Mouse (Mus musculus) hindbrain, postnatal 0 days (tissue): ENCODE measurements at regions not wholly inside any gene's neighbourhood (a gene's known extent, or its start where the extent isn't known, plus 50 kb on each side); places are given as distances from the start of the nearest gene placed in this dataset.

ENCODE experiments used
- ATAC-seq: fragments of 200-750 bp; cut with Nextera tagmentation; 2 replicates; pipeline ENCODE4 v1.8.0; 2017; ENCODE audit warnings: mild to moderate bottlenecking, moderate TSS enrichment, moderate library complexity
- DNase-seq: peaks from one replicate; pipeline ENCODE4 v3.0.0-alpha.2; 2015; ENCODE audit warnings: low spot score
- H3K27ac ChIP-seq: fragments of 300-500 bp; sonication (generic); 2 replicates; pipeline ENCODE4 v1.5.1; 2014; ENCODE audit warnings: mild to moderate bottlenecking
- H3K27me3 ChIP-seq: fragments of 300-500 bp; sonication (generic); 2 replicates; pipeline ENCODE4 v1.6.1; 2014; ENCODE audit warnings: low read length, mixed read lengths; ENCODE audit not compliant: insufficient read depth
- H3K36me3 ChIP-seq: fragments of 300-500 bp; sonication (generic); 2 replicates; pipeline ENCODE4 v1.6.1; 2014; ENCODE audit warnings: low read length, mixed read lengths; ENCODE audit not compliant: insufficient read depth
- H3K4me1 ChIP-seq: fragments of 300-500 bp; sonication (generic); 2 replicates; pipeline ENCODE4 v1.6.1; 2014; ENCODE audit warnings: antibody characterized with exemption, low read length, mixed read lengths; ENCODE audit not compliant: insufficient read depth
- H3K4me2 ChIP-seq: fragments of 300-500 bp; sonication (generic); 2 replicates; pipeline ENCODE4 v1.6.1; 2014; ENCODE audit warnings: low read depth, mild to moderate bottlenecking, low read length, moderate library complexity, mixed read lengths
- H3K4me3 ChIP-seq: fragments of 300-500 bp; sonication (generic); 2 replicates; pipeline ENCODE4 v1.5.1; 2014; ENCODE audit warnings: low read length
- H3K9ac ChIP-seq: fragments of 300-500 bp; sonication (generic); replicated peaks from 2 replicates; pipeline ENCODE4 v1.6.1; 2014; ENCODE audit warnings: mild to moderate bottlenecking, low read length, moderate library complexity, mixed read lengths
- H3K9me3 ChIP-seq: fragments of 300-500 bp; sonication (generic); 2 replicates; pipeline ENCODE4 v1.6.1; 2016; ENCODE audit warnings: low read length, mixed read lengths
- CTCF ChIP-seq: IDR thresholded peaks from 2 replicates; pipeline ENCODE4 v1.5.1; 2016; ENCODE audit warnings: antibody characterized with exemption, control low read depth, low read depth
- WGBS: fragments of 180-500 bp; shearing (Covaris S2); extraction: QIAGEN DNeasy Blood & Tissue Kit; methylation state at CpG from one replicate; pipeline ENCODE4 v1.1.7; 2014; 5-methylcytosine and 5-hydroxymethylcytosine counted together

GRCm38 (mm10) chr1:83697422-83697821, 289.4 kb upstream of the Sphkap start:
- Histone ChIP-seq H3K4me3 (no peak overlapping the region), H3K9me3 (no peaks in the 10 kb centered on the region), H3K4me1 (no peaks in the 10 kb centered on the region), H3K36me3 (no peaks in the 10 kb centered on the region), H3K4me2 (no peak overlapping the region), H3K9ac (no peak overlapping the region), H3K27me3 (no peaks in the 10 kb centered on the region), H3K27ac (no peak overlapping the region)
- DNase-seq: peak; percentile 73
- peak; percentile 71; the same call in 1 of the 2 replicates for ATAC-seq
- TF ChIP-seq CTCF: no peak
- 33% methylated on average over 6 of the region's 6 CpGs for WGBS

- H3K27me3 ChIP-seq: no peaks in the 10 kb centered on the region
- DNase-seq (no peak), ATAC-seq (no peak)
- H3K4me1 ChIP-seq: no peaks in the 10 kb centered on the region
- no peak overlapping the region for H3K4me2 ChIP-seq
- H3K36me3 ChIP-seq: no peaks in the 10 kb centered on the region
- no peak overlapping the region for H3K9ac ChIP-seq
- H3K9me3 ChIP-seq: no peaks in the 10 kb centered on the region
- no peak overlapping the region for H3K27ac ChIP-seq
- WGBS: 87% methylated on average over 3 of the region's 3 CpGs
- H3K4me3 ChIP-seq: no peak overlapping the region
- no peak for TF ChIP-seq CTCF
These were observed 277.2 kb upstream of the Sphkap start for GRCm38 (mm10) chr1:83685221-83685620.

- no peaks in the 10 kb centered on the region for H3K27me3 ChIP-seq
- H3K9ac ChIP-seq: no peak overlapping the region
- no peaks in the 10 kb centered on the region for H3K36me3 ChIP-seq
- H3K4me3 ChIP-seq: no peak overlapping the region
- no peaks in the 10 kb centered on the region for H3K9me3 ChIP-seq
- no peak overlapping the region for H3K4me2 ChIP-seq
- DNase-seq (no peak), ATAC-seq (no peak)
- WGBS: 84% methylated on average over 2 of the region's 2 CpGs
- no peak for TF ChIP-seq CTCF
- no peak overlapping the region for H3K27ac ChIP-seq
- H3K4me1 ChIP-seq: no peaks in the 10 kb centered on the region
These were observed 257.3 kb upstream of the Sphkap start for GRCm38 (mm10) chr1:83665326-83665725.

- Histone ChIP-seq H3K4me3 (no peak overlapping the region), H3K9me3 (no peaks in the 10 kb centered on the region), H3K36me3 (no peaks in the 10 kb centered on the region), H3K9ac (no peak overlapping the region), H3K4me2 (no peak overlapping the region), H3K4me1 (no peaks in the 10 kb centered on the region), H3K27me3 (no peaks in the 10 kb centered on the region), H3K27ac (no peak overlapping the region)
- 67% methylated on average over 3 of the region's 3 CpGs for WGBS
- DNase-seq: peak; percentile 56
- no peak for TF ChIP-seq CTCF
- peak; percentile 67 for ATAC-seq
These were observed 254.1 kb upstream of the Sphkap start for GRCm38 (mm10) chr1:83661808-83662802.

GRCm38 (mm10) chr1:83653661-83654060, 245.7 kb upstream of the Sphkap start:
- H3K4me2 ChIP-seq: no peak overlapping the region
- H3K36me3 ChIP-seq: no peaks in the 10 kb centered on the region
- DNase-seq (no peak), ATAC-seq (no peak)
- no peaks in the 10 kb centered on the region for H3K9me3 ChIP-seq
- H3K4me1 ChIP-seq: no peaks in the 10 kb centered on the region
- H3K4me3 ChIP-seq: no peak overlapping the region
- TF ChIP-seq CTCF: no peak
- H3K27ac ChIP-seq: no peak overlapping the region
- 83% methylated on average over 2 of the region's 2 CpGs for WGBS
- H3K27me3 ChIP-seq: no peaks in the 10 kb centered on the region
- no peak overlapping the region for H3K9ac ChIP-seq

GRCm38 (mm10) chr1:83645606-83646005, 237.6 kb upstream of the Sphkap start:
- no peaks in the 10 kb centered on the region for H3K36me3 ChIP-seq

GRCm38 (mm10) chr1:83642656-83643055, 234.7 kb upstream of the Sphkap start:
- no peak for TF ChIP-seq CTCF
- no peaks in the 10 kb centered on the region for H3K27me3 ChIP-seq
- H3K4me3 ChIP-seq: no peak overlapping the region
- DNase-seq: peak; percentile 15
- H3K36me3 ChIP-seq: no peaks in the 10 kb centered on the region
- H3K9me3 ChIP-seq: no peaks in the 10 kb centered on the region
- ATAC-seq: no peak
- H3K9ac ChIP-seq: no peak overlapping the region
- H3K4me1 ChIP-seq: no peaks in the 10 kb centered on the region
- no peak overlapping the region for H3K27ac ChIP-seq
- H3K4me2 ChIP-seq: no peak overlapping the region

More at GRCm38 (mm10) chr1:83645606-83646005, 237.6 kb upstream of the Sphkap start:
- peak; percentile 26 for DNase-seq
- Histone ChIP-seq H3K9ac (no peak overlapping the region), H3K4me2 (no peak overlapping the region), H3K27me3 (no peaks in the 10 kb centered on the region), H3K4me1 (no peaks in the 10 kb centered on the region), H3K4me3 (no peak overlapping the region), H3K27ac (no peak overlapping the region), H3K9me3 (no peaks in the 10 kb centered on the region)
- 31% methylated on average over 1 of the region's 1 CpGs for whole genome bisulfite sequencing
- TF ChIP-seq CTCF: no peak
- 0 out of 2 replicates have a peak, but pooled peaks have one; percentile 47 for ATAC-seq
